Mouse (Mus musculus) layer of hippocampus, adult 9-10 months (tissue): Measurements from ENCODE around the gene Prnp.

Experiments used
- DNase-seq: peaks from one replicate; pipeline ENCODE4 v3.0.0; 2022; ENCODE audit warnings: low spot score

Prnp gene

DNA sequence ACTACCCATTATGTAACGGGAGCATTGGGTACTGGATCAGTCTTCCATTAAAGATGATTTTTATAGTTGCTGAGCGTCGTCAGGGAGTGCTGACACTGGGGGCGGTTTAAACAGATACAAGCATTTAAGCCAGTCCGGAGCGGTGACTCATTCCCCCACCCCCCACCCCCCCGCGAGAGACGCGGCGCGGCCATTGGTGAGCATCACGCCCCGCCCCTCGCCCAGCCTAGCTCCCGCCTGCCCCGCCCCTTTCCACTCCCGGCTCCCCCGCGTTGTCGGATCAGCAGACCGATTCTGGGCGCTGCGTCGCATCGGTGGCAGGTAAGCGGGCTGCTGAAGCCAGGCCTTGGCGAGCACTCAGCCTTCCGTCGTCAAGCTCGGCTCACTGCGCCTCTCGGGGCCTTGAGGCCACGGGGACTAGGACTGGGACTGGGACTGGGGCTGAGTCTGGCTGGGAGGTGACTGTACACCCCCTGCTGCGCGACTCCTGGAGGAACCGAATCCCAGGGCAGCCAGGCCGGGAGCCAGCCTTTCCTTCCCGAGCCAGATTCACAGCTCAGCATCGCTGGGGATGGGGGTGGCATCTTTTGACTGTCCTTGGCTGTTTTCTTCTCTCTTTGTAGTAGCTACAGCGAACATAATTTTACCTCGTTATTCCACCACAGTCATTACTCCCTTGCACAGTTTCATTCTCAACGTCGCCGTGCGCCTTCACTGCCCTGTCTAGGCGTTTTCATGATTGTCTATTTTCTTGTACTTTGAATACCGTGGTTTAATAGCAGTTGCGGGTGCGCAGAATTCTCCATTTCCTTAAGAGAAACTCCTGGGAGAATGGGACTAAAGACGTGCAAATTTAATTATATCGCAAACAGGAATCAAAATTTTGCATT, at the start of gene Prnp, which contains the start of gene Prn:
Gene Prnp (plus strand): TSS at position 246 of the 890 bp plus-strand sequence.
Gene Prn (plus strand): TSS at position 275 of the 890 bp plus-strand sequence.
- peak; percentile 58 for DNase-seq

- DNase-seq: no peak
These were observed 47.0 kb upstream of the Prnp start for GRCm38 (mm10) chr2:131862617-131863275.

GRCm38 (mm10) chr2:131863472-131863871, 46.3 kb upstream of the Prnp start:
- DNase-seq: no peak

DNA sequence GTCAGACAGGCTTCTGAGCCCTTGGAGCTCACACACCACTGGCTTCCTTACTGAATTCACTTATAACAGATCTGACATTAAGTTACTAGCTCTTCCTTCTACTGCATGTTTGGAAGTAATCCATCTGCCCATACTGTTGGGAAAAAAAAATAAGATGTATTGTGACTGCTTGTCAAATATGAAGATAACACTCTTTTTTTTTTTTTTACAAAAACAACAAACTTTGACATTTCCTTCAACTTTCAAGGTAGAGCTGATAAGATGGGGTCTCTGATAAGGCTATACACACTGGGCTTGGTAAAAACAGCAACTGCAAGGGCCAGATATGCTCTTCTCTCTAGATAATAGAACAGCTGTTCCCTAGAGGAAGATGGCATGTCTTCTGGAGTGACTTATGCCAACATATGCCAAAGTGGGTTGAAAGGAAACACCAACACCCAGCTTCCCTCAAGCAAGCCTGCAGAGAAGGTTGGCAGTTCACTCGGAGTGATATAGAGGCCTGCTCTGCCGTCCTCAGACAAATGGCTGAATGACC, 45.4 kb upstream of the Prnp start:
- no peak for DNase-seq

DNA sequence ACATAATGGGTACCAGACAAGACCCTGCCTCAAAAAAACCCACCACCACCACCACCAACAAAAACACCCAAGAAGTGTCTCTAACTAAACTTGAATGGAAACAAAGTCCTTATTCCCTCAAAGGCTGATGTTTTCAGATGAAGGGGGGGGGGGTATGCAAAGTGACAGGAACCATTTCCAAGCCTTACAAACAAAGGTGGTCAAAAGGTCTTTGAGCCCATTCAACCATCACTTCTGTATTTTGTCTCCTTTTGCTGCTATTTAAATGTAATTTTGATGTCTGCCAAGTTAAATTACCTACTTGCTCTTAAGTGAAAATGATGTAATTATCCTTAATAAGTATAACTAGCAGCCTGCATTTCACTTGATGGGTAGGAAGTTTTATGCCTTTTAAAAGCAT, 43.1 kb upstream of the Prnp start:
- DNase-seq: no peak

- no peak for DNase-seq
These were observed 40.7 kb upstream of the Prnp start for GRCm38 (mm10) chr2:131868983-131869382.

GRCm38 (mm10) chr2:131873376-131873775, 36.4 kb upstream of the Prnp start:
- DNase-seq: no peak

DNA sequence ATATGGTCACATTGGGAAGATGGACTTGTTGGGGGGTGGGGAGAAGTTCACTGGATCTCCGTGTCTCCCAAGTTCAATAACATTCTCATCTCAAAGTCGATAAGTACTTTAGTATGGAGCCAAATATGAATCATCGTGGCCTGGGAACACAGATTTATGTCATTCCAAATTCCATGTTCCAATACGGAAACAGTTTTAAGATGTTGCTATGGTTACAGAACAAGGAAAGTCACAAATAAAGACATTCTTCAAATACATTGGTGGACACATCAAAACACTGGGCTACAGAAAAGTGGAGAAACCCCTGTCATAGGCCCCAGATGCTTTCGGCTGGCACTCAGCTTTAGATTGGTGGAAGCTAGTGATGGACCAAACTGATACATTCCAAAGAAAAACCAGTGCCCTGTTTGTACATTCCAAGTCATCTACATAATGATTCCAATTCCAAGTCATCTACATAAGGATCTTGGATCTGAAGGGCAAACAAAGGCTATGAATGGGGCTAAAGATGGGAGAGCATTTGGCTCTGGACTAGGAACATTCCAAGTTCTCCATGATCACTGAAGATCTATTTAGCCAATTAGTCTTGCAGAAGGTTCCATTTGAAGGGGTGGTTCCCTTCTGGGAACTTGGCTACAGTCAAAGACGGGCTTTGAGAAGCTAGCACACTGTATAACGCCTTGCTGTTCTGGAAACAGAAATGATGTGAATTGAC, 33.0 kb upstream of the Prnp start:
- no peak for DNase-seq

DNA sequence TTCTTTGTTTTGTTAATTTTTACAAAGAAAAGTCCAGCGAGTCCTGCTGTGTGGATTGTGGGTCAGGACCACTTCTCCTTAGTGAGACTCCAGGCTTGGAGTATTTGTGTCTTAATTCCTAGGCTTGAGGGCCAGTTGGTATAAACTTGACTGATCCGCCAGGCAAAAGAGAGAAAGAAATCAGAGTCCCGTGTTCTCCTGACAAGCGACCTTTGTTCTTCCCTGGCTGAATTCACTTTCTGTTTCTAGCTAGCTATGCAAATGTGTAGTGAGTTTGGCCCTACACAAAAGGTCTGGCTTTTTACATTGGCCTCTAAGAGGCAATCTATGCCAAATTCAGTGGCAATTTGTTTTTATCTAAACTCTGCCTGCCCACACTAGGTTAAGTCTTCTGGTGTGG, 28.0 kb upstream of the Prnp start:
- no peak for DNase-seq

DNA sequence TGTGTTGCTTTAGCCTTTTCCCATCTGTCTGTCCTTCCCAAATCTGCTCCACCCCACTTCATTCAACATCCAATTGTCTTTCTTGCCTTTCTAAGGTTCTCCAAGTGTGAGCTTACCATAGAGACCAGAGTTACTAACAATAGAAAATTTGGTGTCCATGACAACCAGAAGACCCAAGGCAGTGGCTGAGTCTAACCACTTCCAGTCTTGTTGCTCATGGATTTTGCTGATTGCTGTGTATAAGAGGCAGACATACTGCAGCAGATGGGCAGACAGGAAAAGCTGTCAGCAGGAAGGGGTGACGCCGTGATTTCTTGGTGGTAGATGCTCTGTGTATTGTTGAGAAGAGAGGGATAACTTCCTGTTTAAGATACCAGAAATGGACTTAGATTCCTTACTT, 26.6 kb upstream of the Prnp start:
- DNase-seq: peak; percentile 59

DNA sequence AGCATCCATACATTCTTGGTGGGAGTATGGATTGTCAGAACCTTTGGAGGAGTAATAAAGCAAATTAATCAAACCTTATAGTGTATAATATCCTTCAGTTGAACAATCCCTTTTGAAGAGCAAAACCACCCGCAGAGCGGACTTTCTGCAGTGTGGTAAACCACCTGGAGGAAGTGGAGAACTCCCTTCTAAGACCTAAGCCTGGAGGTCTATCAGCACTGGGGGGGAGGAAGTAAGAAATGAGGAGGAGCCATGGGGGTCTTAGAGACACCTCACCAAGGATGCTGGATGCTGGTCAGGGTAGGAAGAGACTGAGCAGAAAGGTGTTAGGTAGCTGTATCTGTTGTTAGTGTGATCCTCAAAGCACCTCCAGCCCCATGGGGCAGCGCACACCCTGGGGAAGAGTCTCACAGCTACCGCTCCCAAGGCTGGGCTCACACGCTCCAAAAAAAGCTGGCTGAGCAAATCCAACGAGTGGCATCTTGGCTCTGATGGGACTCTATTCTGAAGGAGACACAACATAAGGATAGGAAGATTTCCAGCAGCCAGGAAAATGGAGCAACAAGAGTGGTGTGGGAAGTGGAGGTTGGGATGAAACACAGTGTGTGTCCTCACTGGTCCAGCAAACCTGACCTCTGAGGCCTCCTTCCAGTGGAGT, 23.1 kb upstream of the Prnp start:
- no peak for DNase-seq

GRCm38 (mm10) chr2:131888233-131888632, 21.5 kb upstream of the Prnp start:
- DNase-seq: no peak

DNA sequence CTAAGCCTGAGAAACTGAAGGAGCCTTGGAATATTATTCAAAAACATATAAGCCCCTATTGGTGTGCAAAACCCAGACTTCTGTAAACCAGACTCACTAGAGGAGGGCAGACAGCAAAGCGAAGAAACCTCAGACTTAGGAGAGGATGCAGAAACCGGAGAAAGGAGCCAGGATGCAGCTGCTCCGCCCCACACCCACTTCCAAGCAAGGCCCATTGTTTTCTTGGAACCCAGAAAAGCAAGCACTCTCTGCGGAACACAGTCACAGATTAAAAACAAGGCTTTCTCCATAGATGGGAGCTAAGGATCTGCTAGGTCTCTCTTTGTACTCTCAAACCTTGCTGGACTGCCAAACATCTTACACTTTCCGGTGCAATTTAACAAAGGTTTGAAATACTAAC, 17.2 kb upstream of the Prnp start:
- DNase-seq: no peak

DNA sequence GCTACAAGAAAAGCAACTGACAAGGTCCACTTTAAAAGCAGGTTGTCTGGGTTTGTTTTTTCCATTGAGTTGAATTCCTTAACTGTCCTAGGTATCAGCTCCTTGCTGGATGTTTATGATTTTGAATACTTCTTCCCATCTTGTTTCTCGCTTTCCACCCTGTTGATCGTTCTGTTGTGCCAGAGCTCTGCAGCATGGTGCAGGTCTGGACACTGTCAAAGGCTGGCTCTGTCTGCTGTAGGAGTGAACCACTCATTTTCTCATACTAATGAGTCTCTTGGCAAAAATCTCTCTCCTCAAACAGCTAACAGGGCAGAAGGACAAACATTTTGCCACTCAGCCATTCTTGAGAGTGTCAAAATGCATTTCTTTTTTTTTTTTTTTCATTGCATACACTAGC, 14.6 kb upstream of the Prnp start:
- DNase-seq: no peak

DNA sequence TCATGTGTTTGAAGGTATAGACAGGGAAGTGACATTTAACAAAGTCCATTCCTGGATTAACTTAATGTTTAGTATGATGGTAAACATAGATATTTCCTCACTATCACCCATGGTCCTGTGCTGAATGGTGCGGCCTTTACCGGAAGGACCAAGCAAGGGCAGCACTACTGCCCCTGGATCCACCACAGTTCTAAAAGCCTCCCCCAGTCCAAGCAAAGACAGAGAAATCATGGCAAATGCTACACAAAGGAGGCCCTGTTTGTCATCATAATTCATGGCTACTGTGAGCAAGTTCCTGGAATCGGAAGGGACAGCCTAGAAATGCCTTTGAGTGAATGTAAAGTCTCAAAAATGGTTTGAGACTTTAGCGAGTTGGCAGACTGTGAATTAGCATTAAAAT, 13.7 kb upstream of the Prnp start:
- no peak for DNase-seq

GRCm38 (mm10) chr2:131897336-131898109, 12.2 kb upstream of the Prnp start:
- DNase-seq: no peak

DNA sequence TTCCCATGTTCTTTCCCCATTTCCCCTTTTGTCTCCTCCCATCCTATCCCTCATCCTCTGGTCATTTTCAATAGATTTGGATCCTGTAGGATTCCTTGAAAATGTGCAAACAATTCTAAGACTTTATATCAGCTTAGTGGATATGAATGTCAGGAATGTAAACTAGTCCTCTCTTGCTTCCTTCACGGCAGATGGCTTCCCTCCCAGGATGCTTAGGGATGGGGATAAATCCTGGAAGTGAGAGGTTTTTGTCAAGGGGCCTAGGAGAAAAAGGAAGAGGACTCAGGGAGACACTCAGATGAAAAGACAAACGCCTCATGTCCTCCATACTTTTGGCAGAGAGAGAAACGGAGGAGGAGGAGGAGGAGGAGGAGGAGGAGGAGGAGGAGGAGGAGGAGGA, 7.3 kb upstream of the Prnp start:
- no peak for DNase-seq

GRCm38 (mm10) chr2:131902867-131903266, 6.9 kb upstream of the Prnp start:
- no peak for DNase-seq

- DNase-seq: no peak
These were observed 4.7 kb upstream of the Prnp start for GRCm38 (mm10) chr2:131905025-131905424.

DNA sequence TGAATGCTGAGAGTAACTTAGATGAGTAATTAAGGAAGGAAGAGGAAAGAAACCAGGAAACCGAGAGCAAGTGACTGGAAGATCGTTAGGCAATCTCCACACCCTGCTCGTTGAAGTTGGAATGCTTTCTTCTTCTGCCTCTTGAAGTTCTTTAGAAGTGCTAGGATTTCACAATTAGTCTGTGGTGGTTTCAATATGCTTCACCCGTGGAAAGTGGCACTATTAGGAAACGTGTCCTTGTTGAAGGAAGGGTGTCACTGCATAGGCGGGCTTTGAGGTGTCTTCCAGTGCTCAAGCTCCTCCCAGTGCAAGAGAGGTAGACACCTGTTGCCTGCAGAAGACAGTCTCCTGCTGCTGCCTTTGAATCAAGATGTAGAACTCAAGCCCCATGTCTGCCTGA, 4.0 kb upstream of the Prnp start:
- DNase-seq: no peak

- no peak for DNase-seq
These were observed 3.5 kb upstream of the Prnp start for GRCm38 (mm10) chr2:131906266-131906665.
